Mouse (Mus musculus): ENCODE measurements at regions not wholly inside any gene's neighbourhood (a gene's known extent, or its start where the extent isn't known, plus 50 kb on each side); places are given as distances from the start of the nearest gene placed in this dataset.

DNA sequence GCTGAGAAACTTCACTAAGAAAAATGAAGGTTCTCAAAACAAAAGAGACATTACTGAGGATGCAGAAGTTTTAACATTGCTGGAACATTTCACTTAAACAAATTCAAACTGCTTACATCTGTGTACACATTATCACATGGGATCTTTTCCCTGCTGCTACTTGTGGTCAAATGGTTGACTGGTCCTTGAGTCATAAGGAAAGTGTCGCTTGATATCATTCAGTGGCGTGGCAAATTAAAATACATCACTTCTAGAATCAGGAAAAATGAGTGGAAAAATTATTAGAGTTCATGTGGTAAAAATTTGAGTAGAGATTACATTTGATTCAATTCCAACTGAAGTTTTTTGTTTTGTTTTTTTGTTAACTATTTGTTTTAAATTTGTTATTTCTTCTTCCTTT, 420.2 kb upstream of the Adgrl2 start:
- TF ChIP-seq POLR2A (IDR thresholded peaks at IDR 0.05; ENCODE audit: control insufficient read depth, extremely low read depth, insufficient read depth, low read length, poor library complexity) (no peak), CTCF (IDR thresholded peaks at IDR 0.05; ENCODE audit: borderline replicate concordance, control insufficient read depth, extremely low read depth, insufficient read depth, low read length, poor library complexity) (no peak)

Data from thymus, adult 2 months (tissue).